Mouse (Mus musculus) hindbrain, embryonic 13.5 days (tissue): ENCODE measurements at regions not wholly inside any gene's neighbourhood (a gene's known extent, or its start where the extent isn't known, plus 50 kb on each side); places are given as distances from the start of the nearest gene placed in this dataset.

Experiments used
- ATAC-seq: fragments of 200-750 bp; cut with Nextera tagmentation; 2 replicates; pipeline ENCODE4 v1.8.0; 2017; ENCODE audit warnings: moderate TSS enrichment; ENCODE audit not compliant: low FRiP score
- H3K27ac ChIP-seq: fragments of 300-500 bp; sonication (generic); 2 replicates; pipeline ENCODE4 v1.5.1; 2015; ENCODE audit warnings: inconsistent platforms, mild to moderate bottlenecking, moderate library complexity
- H3K27me3 ChIP-seq: fragments of 300-500 bp; sonication (generic); 2 replicates; pipeline ENCODE4 v1.6.1; 2015; ENCODE audit warnings: mild to moderate bottlenecking, inconsistent platforms
- H3K36me3 ChIP-seq: fragments of 300-500 bp; sonication (generic); 2 replicates; pipeline ENCODE4 v1.6.1; 2015; ENCODE audit warnings: mild to moderate bottlenecking, inconsistent platforms
- H3K4me1 ChIP-seq: fragments of 300-500 bp; sonication (generic); replicated peaks from 2 replicates; pipeline ENCODE4 v1.6.1; 2015; ENCODE audit warnings: inconsistent platforms
- H3K4me2 ChIP-seq: fragments of 300-500 bp; sonication (generic); 2 replicates; pipeline ENCODE4 v1.6.1; 2015; ENCODE audit warnings: inconsistent platforms, mild to moderate bottlenecking, moderate library complexity
- H3K4me3 ChIP-seq: fragments of 300-500 bp; sonication (generic); 2 replicates; pipeline ENCODE4 v1.5.1; 2015; ENCODE audit warnings: mild to moderate bottlenecking, inconsistent platforms
- H3K9ac ChIP-seq: fragments of 300-500 bp; sonication (generic); 2 replicates; pipeline ENCODE4 v1.6.1; 2015; ENCODE audit warnings: mild to moderate bottlenecking, inconsistent platforms
- H3K9me3 ChIP-seq: fragments of 300-500 bp; sonication (generic); 2 replicates; pipeline ENCODE4 v1.6.1; 2016; ENCODE audit warnings: inconsistent platforms
- WGBS: fragments of 180-500 bp; shearing (Covaris S2); methylation state at CpG from one replicate; pipeline ENCODE4 v1.1.7; 2015; 5-methylcytosine and 5-hydroxymethylcytosine counted together

GRCm38 (mm10) chr6:100493558-100493957, 177.4 kb downstream of the Shq1 start:
- no peak for ATAC-seq
- no peaks in the 10 kb centered on the region for H3K36me3 ChIP-seq
- H3K27ac ChIP-seq: no peak overlapping the region
- peaks cover 30% of the 10 kb centered on the region for H3K27me3 ChIP-seq
- no peak overlapping the region for H3K4me3 ChIP-seq
- H3K4me2 ChIP-seq: no peak overlapping the region
- no peak overlapping the region for H3K9ac ChIP-seq
- WGBS: 81% methylated on average over 1 of the region's 1 CpGs
- H3K9me3 ChIP-seq: no peaks in the 10 kb centered on the region
- H3K4me1 ChIP-seq: peaks cover 9% of the 10 kb centered on the region; the same call in 1 of the 2 replicates

DNA sequence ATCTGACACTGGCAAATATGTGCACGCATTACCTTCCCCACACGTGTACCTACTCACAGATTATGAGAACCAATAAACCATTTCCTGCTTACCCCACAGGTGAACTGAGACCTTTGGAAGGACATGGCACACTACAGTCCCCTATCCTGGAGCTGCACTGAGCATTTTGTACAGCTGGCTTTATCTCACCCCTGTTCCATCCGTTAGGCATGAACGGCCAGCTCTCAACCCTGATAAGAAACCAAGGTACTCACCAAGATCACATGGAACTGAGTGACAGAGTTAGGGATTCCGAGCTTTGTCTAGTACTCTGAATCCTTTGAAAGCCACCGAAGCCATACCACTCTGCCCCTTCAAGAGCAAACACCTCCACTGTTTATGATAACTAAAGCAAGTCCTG, 179.1 kb downstream of the Shq1 start:
- peaks cover 3% of the 10 kb centered on the region; the same call in 1 of the 2 replicates for H3K4me1 ChIP-seq
- no peak overlapping the region for H3K27ac ChIP-seq
- H3K9ac ChIP-seq: no peak overlapping the region
- no peak for ATAC-seq
- 94% methylated on average over 6 of the region's 6 CpGs for WGBS
- no peaks in the 10 kb centered on the region for H3K9me3 ChIP-seq
- no peak overlapping the region for H3K4me2 ChIP-seq
- peaks cover 18% of the 10 kb centered on the region for H3K27me3 ChIP-seq
- no peaks in the 10 kb centered on the region for H3K36me3 ChIP-seq
- no peak overlapping the region for H3K4me3 ChIP-seq

DNA sequence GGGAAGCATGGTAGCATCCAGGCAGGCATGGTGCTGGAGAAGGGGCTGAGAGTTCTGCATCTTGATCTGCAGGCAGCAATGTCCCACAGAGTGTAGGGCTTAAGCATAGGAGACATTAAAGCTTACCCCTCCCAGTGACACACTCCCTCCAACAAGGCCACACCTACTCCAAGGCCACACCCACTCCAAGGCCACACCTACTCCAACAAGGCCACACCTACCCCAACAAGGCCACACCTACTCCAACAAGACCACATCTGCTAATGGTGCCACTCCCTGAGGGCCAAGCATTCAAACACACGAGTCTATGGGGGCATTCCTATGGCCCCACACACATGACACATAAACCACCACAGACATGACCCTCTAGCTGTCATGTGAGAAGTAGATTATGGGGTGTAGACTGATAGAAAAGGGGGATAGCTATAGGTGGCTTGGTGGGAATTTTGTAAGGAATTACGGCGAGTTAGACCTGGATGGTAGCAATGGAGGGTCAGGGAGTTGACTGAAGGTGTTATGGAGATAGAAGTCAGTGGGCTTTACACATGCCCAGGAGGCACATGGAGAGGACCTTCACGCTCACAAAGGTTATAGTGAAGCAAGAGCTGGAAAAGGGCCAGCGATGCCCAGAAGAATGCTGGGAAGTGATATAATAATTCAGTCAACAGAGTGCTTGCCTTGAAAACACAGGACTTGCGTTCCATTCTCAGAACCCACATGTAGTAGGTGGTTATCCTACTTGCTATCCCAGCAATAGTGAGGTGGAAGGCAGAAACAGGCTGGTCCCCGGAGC, 179.8 kb downstream of the Shq1 start:
- Histone ChIP-seq H3K4me2 (no peak overlapping the region), H3K4me3 (no peak overlapping the region), H3K27ac (no peak overlapping the region), H3K9ac (no peak overlapping the region), H3K4me1 (peaks cover 3% of the 10 kb centered on the region; the same call in 1 of the 2 replicates), H3K27me3 (peaks cover 18% of the 10 kb centered on the region), H3K9me3 (no peaks in the 10 kb centered on the region), H3K36me3 (no peaks in the 10 kb centered on the region)
- ATAC-seq: no peak
- 97% methylated on average over 7 of the region's 7 CpGs for WGBS

GRCm38 (mm10) chr6:100483836-100484235, 187.1 kb downstream of the Shq1 start:
- Histone ChIP-seq H3K27me3 (peaks cover 19% of the 10 kb centered on the region), H3K9me3 (peaks cover 5% of the 10 kb centered on the region; the same call in 1 of the 2 replicates), H3K9ac (no peak overlapping the region), H3K4me1 (peaks cover 5% of the 10 kb centered on the region), H3K4me3 (no peak overlapping the region), H3K4me2 (no peak overlapping the region), H3K36me3 (no peaks in the 10 kb centered on the region), H3K27ac (no peak overlapping the region)
- no peak for ATAC-seq
- 84% methylated on average over 3 of the region's 3 CpGs for WGBS

- ATAC-seq: no peak
- no peaks in the 10 kb centered on the region for H3K36me3 ChIP-seq
- H3K9me3 ChIP-seq: peaks cover 5% of the 10 kb centered on the region; the same call in 1 of the 2 replicates
- H3K27ac ChIP-seq: no peak overlapping the region
- no peak overlapping the region for H3K4me2 ChIP-seq
- H3K9ac ChIP-seq: no peak overlapping the region
- peaks cover 19% of the 10 kb centered on the region for H3K27me3 ChIP-seq
- WGBS: 19% methylated on average over 14 of the region's 14 CpGs
- H3K4me3 ChIP-seq: no peak overlapping the region
- H3K4me1 ChIP-seq: peaks cover 5% of the 10 kb centered on the region
Observed at GRCm38 (mm10) chr6:100483084-100483810, 187.7 kb downstream of the Shq1 start.

DNA sequence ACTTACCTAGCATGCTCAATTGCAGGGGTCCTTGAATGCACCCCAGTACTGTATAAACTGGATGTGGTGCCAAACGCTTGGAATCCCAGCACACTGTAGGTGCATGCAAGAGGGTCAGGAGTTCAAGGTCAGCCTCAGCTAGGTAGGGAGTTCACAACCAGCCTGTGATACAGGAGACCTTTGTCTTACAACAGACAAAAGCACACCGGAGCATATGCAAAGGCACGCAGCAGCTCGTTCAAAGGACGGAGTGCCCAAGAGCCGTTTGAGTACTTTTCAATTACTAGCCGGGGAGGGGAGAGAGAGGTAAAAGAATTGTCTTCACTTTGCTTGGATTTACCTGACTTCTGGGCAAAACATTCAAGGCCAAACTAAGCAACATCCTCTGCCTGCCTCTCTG, 188.4 kb downstream of the Shq1 start:
- 33% methylated on average over 7 of the region's 7 CpGs for WGBS
- ATAC-seq: no peak
- Histone ChIP-seq H3K27ac (no peak overlapping the region), H3K9ac (no peak overlapping the region), H3K9me3 (peaks cover 5% of the 10 kb centered on the region; the same call in 1 of the 2 replicates), H3K4me1 (peaks cover 5% of the 10 kb centered on the region), H3K36me3 (no peaks in the 10 kb centered on the region), H3K27me3 (peaks cover 19% of the 10 kb centered on the region), H3K4me3 (no peak overlapping the region), H3K4me2 (no peak overlapping the region)

DNA sequence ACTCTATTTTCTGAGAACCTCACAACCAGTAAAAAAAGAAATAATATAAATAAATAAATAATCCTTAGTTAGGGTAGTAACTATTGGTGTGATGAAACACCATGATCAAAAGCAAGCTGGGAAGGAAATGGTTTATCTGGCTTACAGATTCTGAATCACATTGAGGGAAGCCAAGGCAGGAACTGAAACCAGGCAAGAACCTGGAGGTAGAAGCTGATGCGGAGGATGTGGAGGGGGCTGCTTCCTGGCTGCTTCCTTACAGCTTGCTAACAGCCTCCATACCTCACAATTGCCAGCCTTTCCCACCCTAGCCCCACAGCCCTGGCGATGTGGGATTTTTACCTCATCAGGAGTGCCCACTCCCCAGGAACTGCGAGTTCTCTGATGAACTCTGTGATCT, 190.4 kb downstream of the Shq1 start:
- peaks cover 5% of the 10 kb centered on the region for H3K4me1 ChIP-seq
- H3K27ac ChIP-seq: no peak overlapping the region
- H3K27me3 ChIP-seq: peaks cover 28% of the 10 kb centered on the region
- no peak overlapping the region for H3K4me2 ChIP-seq
- no peaks in the 10 kb centered on the region for H3K36me3 ChIP-seq
- no peak for ATAC-seq
- 90% methylated on average over 3 of the region's 3 CpGs for WGBS
- no peak overlapping the region for H3K4me3 ChIP-seq
- H3K9ac ChIP-seq: no peak overlapping the region
- peaks cover 3% of the 10 kb centered on the region; the same call in 1 of the 2 replicates for H3K9me3 ChIP-seq

GRCm38 (mm10) chr6:100479881-100480280, 191.1 kb downstream of the Shq1 start:
- Histone ChIP-seq H3K27ac (no peak overlapping the region), H3K4me1 (peaks cover 5% of the 10 kb centered on the region), H3K36me3 (no peaks in the 10 kb centered on the region), H3K4me2 (no peak overlapping the region), H3K9ac (no peak overlapping the region), H3K4me3 (no peak overlapping the region), H3K27me3 (peaks cover 33% of the 10 kb centered on the region), H3K9me3 (no peaks in the 10 kb centered on the region)
- 66% methylated on average over 6 of the region's 6 CpGs for WGBS
- no peak for ATAC-seq

DNA sequence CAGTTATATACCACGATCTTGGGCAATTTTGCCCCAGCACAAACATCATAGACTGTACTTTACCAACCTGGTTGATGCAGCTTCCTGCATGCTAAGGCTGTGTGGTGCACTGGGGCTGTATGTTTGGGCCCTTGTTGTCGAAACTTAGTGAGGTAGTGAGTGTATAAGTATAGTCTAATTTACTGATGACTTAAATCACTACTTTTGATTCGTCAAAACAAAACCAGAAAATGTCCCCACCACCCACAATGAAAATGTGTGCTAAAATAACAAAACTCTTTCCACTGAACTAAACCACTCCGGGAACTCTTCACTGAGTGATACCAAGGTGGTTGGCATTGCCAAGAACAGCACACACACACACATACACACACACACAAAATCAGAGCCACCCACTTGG, 191.5 kb downstream of the Shq1 start:
- Histone ChIP-seq H3K9me3 (no peaks in the 10 kb centered on the region), H3K4me1 (peaks cover 5% of the 10 kb centered on the region), H3K4me3 (no peak overlapping the region), H3K27ac (no peak overlapping the region), H3K27me3 (peaks cover 32% of the 10 kb centered on the region), H3K36me3 (no peaks in the 10 kb centered on the region), H3K4me2 (no peak overlapping the region), H3K9ac (no peak overlapping the region)
- no peak for ATAC-seq
- 91% methylated on average over 4 of the region's 4 CpGs for WGBS

GRCm38 (mm10) chr6:100476550-100477366, 189.5 kb upstream of the Rybp start:
- H3K9ac ChIP-seq: no peak overlapping the region
- H3K4me3 ChIP-seq: no peak overlapping the region
- no peak overlapping the region for H3K4me2 ChIP-seq
- H3K4me1 ChIP-seq: peaks cover 9% of the 10 kb centered on the region; the same call in 1 of the 2 replicates
- H3K27me3 ChIP-seq: peaks cover 14% of the 10 kb centered on the region; the same call in 1 of the 2 replicates
- H3K27ac ChIP-seq: no peak overlapping the region
- no peaks in the 10 kb centered on the region for H3K36me3 ChIP-seq
- WGBS: 85% methylated on average over 6 of the region's 6 CpGs
- no peaks in the 10 kb centered on the region for H3K9me3 ChIP-seq
- ATAC-seq: no peak

DNA sequence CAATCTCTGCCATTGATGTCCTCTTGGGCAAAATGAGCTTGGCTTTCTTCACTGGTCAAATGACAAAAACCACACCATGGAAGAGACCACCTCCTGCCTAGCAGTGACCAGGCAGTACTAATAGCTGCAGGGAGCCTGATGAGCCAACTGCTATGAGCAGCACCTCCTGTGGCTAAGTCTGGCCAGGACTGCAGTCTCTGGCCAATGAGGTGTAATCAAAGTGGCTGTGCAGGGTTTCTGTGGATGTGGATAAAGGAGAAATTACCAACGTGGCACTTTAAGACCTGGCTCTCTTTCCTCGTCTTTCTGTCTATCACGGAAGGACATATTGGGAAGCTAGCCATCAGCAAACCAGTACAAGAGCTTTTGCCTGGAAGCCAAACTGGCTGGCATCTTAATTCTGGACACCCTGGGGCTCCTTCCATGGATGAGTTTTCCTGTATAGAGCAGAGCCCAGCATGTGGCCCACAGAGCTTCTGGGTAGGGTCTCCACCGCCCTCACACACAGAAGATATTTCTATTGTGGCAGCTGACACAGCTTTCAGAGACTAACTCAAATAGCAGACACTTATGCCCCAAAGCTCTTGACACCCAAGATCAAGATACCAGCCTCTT, 188.2 kb upstream of the Rybp start:
- Histone ChIP-seq H3K36me3 (no peaks in the 10 kb centered on the region), H3K9ac (no peak overlapping the region), H3K4me1 (peaks cover 9% of the 10 kb centered on the region; the same call in 1 of the 2 replicates), H3K4me3 (no peak overlapping the region), H3K27ac (no peak overlapping the region), H3K27me3 (peaks cover 14% of the 10 kb centered on the region; the same call in 1 of the 2 replicates), H3K9me3 (no peaks in the 10 kb centered on the region), H3K4me2 (no peak overlapping the region)
- no peak for ATAC-seq
- WGBS: 69% methylated on average over 4 of the region's 4 CpGs
